Mouse (Mus musculus) embryonic stem cell, embryonic (primary cell): ENCODE data around the gene Phf13.

Experiments
- CTCF ChIA-PET, 4 experiments: fragments of 300-600 bp in 2 of 4; fragments of 350-600 bp in 2 of 4; sonication (Branson Sonifier 250); formaldehyde crosslinking; loops; one replicate each; lab custom pipeline; 2022; ENCODE audit warnings: inconsistent platforms in 2 of 4; lab: Charles Lee
- POLR2A ChIA-PET, 4 experiments: fragments of 300-600 bp in 2 of 4; fragments of 350-600 bp in 2 of 4; sonication (Branson Sonifier 250); formaldehyde crosslinking; loops; one replicate each; lab custom pipeline; 2022; ENCODE audit warnings: antibody characterized with exemption in 4 of 4, inconsistent platforms in 1 of 4; lab: Charles Lee

Phf13 gene

DNA sequence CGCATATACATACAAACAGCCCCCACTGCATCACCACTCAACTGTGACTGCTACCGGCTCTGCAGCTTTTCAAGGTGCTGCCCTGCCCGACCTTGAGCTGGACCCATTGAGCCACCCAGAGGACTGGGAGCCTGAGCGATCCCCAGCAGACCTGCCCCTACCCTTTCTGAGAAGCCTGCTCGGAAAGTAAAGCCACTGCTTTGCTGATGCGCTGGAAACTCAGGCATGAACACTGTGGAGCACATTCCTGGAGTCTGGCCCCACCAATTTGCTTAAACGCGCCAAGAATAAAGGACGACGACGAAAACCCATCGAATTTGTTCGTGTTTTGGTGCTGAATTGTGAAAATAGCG, 12.1 kb upstream of the Phf13 start:
- POLR2A ChIA-PET: interaction anchor here (0.5 to 7.9 kb wide), 57 partner anchors 9 to 899 kb away, joined by 3 to 79 read pairs (median 4); partner anchors contain the start of genes Phf13 (in 3 of the 4), Thap3 (in 3 of the 4), Zbtb48 (in 3 of the 4) and Nol9 (in 2 of the 4)
- CTCF ChIA-PET: interaction anchor here (0.6 to 4.0 kb wide), 18 partner anchors 12 to 132 kb away, joined by 3 to 17 read pairs (median 4); partner anchors contain the start of genes Nol9 (in 2 of the 4), Tas1r1 (in 2 of the 4), Phf13 (in 1 of the 4) and Zbtb48 (in 1 of the 4)

DNA sequence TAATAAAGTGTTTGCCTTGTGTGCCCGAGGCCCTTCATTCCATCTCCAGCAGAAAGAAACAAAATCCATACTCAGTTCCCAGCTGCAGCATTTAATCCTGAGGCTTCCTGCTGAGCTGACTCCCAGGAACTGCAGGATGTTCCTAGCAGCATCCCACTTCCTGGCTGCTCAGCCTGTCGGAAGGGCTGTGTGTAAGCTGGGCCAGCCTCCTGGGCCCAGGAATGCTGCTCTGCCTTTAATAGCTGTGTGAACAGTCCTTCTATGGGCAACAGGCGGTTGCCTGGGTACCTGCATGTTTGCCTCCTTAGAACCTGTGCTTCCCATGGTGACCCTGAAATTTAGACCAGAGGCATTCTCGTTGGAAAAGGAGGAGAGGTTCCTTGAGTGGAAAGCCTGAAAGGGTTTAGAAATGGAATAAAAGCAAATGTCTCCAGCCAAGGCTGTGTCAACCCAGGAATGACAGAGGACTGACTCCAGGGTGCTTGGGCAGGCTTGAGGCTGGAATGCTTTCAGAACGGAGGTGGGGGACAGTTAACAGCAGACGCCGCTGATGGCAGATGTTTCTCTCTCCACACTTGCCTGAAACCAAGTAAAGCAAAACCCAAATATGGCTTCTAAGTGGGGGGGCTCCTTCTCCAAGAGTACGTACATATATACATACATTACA, 11.6 kb upstream of the Phf13 start:
- ChIA-PET POLR2A (interaction anchor here in 3 of 4 experiments (0.7 to 7.9 kb wide), 37 partner anchors 8 to 146 kb away, joined by 3 to 79 read pairs (median 7); partner anchors contain the start of genes Phf13 (in 3 of the 3), Zbtb48 (in 3 of the 3), Thap3 (in 2 of the 3) and Camta1 (in 1 of the 3)), CTCF (interaction anchor here in 3 of 4 experiments (0.6 to 4.0 kb wide), 11 partner anchors 11 to 130 kb away, joined by 3 to 17 read pairs (median 4); partner anchors contain the start of genes Nol9 (in 2 of the 3), Tas1r1 (in 2 of the 3) and Phf13 (in 1 of the 3))

DNA sequence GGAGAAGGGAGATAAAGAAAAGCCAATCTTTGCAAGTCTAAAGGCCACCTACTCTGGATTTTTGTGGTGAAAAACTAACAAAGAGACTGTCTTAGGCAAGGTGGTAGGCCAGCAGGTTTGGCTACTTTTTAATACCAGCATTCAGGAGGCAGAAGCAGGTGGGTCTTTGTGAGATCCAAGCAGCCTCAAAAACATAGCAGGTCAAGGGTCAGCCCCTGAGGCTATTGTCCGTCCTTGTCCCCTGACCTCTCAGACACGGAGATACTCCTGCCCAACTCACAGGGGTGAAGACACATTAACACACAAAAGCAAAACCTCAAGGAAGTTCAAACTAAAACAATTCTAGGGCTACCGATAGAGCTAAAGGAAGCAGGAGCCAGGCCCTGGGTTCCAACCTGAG, 10.8 kb upstream of the Phf13 start:
- ChIA-PET CTCF (interaction anchor here in 3 of 4 experiments (0.6 to 4.0 kb wide), 13 partner anchors 10 to 147 kb away, joined by 3 to 17 read pairs (median 4); partner anchors contain the start of genes Phf13 (in 2 of the 3) and Thap3 (in 1 of the 3)), POLR2A (interaction anchor here in 3 of 4 experiments (0.6 to 7.9 kb wide), 18 partner anchors 9 to 602 kb away, joined by 3 to 79 read pairs (median 10); partner anchors contain the start of genes Phf13 (in 3 of the 3), Thap3 (in 2 of the 3), Nol9 (in 1 of the 3) and Tas1r1 (in 1 of the 3))

DNA sequence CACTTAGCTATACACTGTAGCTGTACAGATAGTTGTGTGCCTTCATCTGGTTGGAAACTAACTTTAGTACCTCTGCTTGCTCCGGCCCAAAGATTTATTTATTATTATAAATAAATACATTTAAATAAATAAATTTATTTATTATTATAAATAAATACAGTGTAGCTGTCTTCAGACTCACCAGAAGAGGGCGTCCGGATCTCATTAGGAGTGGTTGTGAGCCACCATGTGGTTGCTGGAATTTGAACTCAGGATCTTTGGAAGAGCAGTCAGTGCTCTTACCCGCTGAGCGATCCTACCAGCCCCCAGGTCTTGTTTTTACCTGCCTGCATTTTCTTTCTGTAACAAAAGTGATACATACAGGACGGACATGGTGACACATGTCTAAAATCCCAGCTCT, 10.1 kb upstream of the Phf13 start:
- ChIA-PET POLR2A (interaction anchor here in 2 of 4 experiments (0.8 to 7.9 kb wide), 11 partner anchors 10 to 25 kb away, joined by 3 to 78 read pairs (median 9); partner anchors contain the start of genes Phf13 (in 2 of the 2), Thap3 (in 2 of the 2) and Zbtb48 (in 1 of the 2)), CTCF (interaction anchor here (0.8 to 4.0 kb wide), 17 partner anchors 10 to 148 kb away, joined by 3 to 17 read pairs (median 3); partner anchors contain the start of genes Phf13 (in 3 of the 4), Camta1 (in 1 of the 4) and Thap3 (in 1 of the 4))

DNA sequence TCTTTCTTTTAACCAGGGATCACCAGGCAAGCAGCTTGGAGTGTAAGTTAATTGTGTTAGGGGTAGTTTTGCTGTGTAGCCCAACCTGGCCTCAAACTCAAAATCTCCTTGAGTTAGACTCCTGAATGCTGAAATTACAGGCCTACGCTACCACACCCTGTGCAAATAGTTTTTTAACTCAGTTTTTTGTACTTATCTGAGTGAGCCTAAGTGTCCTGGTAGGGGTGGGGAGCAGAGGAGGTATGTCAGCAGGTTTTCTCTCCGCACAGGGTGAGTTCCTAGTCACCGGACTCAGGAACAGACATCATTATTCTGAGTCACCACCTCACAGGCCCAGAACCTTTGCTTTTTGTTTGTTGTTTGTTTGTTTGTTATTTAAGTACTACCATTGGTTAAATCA, 6.0 kb upstream of the Phf13 start:
- ChIA-PET CTCF (interaction anchor here in 1 of 4 experiments (0.6 kb wide), 2 partner anchors 58 to 190 kb away, joined by 3 read pairs; no protein-coding TSS in a partner anchor), POLR2A (interaction anchor here in 1 of 4 experiments (0.6 kb wide), 1 partner anchor 12 kb away, joined by 3 read pairs; no protein-coding TSS in a partner anchor)

DNA sequence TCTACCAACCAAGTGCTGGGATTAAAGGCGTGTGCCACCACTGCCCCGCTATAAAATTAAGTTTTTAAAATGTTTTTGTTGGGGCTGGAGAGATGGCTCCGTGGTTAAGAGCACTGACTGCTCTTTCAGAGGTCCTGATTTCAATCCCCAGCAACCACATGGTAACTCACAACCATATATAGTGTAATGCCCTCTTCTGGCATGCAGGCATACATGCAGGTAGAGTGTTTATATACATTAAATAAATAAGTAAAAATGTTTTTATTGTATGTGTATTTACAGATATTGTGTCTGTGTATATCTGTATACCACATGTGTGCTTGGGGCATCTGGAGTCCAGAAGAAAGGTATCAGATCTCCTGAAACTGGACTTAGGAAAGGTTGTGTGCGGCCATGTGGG, 5.3 kb upstream of the Phf13 start:
- POLR2A ChIA-PET: no interaction called here
- CTCF ChIA-PET: interaction anchor here in 2 of 4 experiments (0.6 to 1.8 kb wide), 3 partner anchors 12 to 212 kb away, joined by 3 to 19 read pairs (median 5); partner anchors contain the start of gene Thap3 (in 1 of the 2)

DNA sequence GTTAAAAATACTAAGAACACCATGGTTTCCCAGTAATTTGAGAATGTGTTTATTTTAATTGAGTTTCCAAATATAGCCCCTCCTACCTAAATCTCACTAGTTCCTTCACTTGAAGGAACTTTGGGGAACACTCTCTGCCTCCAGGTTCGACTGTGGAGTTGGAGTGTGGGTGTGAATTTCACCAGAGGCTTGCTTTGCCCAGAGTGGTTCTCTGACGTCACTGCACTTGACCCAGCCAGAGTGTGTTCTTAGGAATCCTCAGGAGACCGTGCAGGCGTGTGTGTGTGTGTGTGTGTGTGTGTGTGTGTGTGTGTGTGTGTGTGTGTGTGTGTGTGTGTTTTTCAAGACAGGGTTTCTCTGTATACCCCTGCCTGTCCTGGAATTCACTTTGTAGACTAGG, 4.8 kb upstream of the Phf13 start:
- POLR2A ChIA-PET: interaction anchor here in 2 of 4 experiments (0.6 to 3.3 kb wide), 4 partner anchors 8 to 340 kb away, joined by 3 to 17 read pairs (median 8); partner anchors contain the start of gene Klhl21 (in 2 of the 2)
- CTCF ChIA-PET: interaction anchor here in 2 of 4 experiments (0.6 to 1.8 kb wide), 2 partner anchors 12 to 211 kb away, joined by 3 to 5 read pairs; partner anchors contain the start of gene Thap3 (in 1 of the 2)

DNA sequence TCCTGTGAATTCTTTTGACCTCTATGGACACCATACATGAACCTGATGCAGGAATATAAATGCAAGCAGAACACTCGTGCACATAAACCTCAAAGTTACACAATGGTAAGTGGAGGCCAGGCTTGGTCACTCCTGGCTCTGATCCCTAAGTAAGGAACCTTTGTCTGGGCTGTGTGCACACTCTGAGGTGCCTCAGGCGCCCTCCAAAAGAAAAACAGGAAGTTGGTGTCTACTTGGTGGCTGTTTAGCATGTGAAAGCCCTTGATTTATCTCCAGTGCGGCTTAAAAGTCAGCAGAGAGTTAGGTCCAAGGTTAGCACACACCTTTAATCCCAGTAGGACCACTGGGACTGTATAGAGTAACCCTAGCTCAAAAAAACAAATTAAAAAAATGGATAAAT, 3.4 kb upstream of the Phf13 start:
- ChIA-PET POLR2A (interaction anchor here in 2 of 4 experiments (1.1 to 3.3 kb wide), 4 partner anchors 9 to 29 kb away, joined by 3 to 17 read pairs (median 9); partner anchors contain the start of gene Klhl21 (in 2 of the 2)), CTCF (interaction anchor here in 3 of 4 experiments (0.6 to 1.0 kb wide), 4 partner anchors 10 to 1776 kb away, joined by 3 read pairs; no protein-coding TSS in a partner anchor)

DNA sequence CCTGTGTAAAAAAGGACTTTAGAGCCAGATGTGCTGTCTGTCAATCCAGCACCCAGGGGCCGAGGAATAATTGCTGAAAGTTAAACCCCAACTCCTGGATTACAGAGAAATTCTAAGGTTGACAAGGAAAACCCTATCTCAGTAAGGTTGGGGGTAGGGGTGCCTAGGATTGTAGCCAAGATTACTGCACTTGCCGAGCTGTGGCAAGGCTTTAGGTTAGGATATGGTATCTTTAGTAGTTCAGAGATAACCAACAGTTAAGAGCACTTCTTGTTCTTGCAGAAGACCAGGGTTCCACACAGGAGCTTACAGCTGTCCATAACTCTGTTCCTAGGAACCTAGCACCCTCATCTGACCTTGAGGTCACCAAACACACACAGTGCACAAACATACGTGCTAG, 1.6 kb upstream of the Phf13 start:
- ChIA-PET POLR2A (interaction anchor here in 2 of 4 experiments (1.0 to 4.8 kb wide), 4 partner anchors 10 to 16 kb away, joined by 3 to 45 read pairs (median 14); partner anchors contain the start of gene Klhl21 (in 2 of the 2)), CTCF (interaction anchor here in 1 of 4 experiments (0.6 kb wide), 1 partner anchor 140 kb away, joined by 3 read pairs; no protein-coding TSS in a partner anchor)

DNA sequence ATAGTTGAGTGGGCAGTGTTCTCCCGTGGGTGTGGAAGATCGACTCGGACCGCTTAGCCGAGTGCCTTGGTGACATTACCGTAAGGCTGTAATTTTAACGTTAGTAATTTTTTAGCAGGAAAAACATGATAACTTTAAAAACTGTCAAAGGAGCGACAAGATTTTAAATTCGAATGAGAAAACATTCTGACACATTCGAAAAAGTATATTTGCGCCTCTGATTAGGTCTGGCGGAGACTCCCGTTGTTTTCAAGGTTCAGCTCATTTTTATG, 829 bp upstream of the Phf13 start:
- POLR2A ChIA-PET: interaction anchor here in 3 of 4 experiments (0.6 to 4.8 kb wide), 29 partner anchors 9 to 1319 kb away, joined by 3 to 45 read pairs (median 4); partner anchors contain the start of genes Klhl21 (in 3 of the 3), Zbtb48 (in 2 of the 3) and Rpl22 (in 1 of the 3)
- CTCF ChIA-PET: interaction anchor here (0.7 to 1.6 kb wide), 17 partner anchors 9 to 157 kb away, joined by 3 to 14 read pairs (median 4); partner anchors contain the start of genes Klhl21 (in 2 of the 4), Dnajc11 (in 1 of the 4) and Nol9 (in 1 of the 4)

DNA sequence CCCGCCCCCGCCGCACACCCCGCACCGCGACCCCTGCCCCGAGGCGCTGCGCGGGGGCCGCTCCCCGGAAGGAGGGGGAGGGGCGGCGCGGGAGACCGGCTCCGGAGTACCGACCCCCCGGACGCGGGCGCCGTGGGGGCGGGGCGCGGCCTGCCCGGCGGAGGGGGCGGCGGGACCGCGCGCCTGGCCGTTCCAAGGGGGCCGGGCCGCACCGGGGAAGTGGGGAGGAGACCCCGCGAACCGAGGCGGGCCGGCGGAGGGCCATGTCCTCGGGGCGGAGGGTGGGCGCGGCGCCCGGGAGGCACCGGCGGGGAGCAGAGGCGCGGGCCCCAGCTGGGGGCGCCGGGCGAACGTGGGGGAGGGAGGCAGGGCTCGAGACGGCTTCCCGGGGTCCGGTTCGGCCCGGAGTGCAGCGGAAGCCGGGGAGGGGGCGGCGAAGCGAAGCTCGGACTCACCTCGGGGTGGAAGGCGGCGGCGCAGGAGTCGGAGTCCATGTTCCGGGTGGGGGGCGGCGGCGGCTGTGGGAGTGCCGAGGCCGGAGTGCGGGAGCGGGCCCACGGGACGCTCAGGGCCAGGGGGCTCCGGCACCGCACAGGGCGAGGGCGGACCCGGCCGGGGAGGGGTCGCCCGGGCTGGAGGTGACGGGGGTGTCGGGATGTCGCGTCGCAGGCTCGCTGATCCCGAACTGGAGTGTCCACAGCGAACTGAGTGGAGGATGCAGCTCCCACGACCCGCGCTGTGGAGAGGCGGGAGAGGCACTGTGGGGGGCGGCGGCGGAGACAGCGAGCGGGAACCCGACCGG, 486 bp downstream of the Phf13 start:
- CTCF ChIA-PET: interaction anchor here (0.5 to 1.6 kb wide), 22 partner anchors 10 to 899 kb away, joined by 3 to 14 read pairs (median 4); partner anchors contain the start of genes Klhl21 (in 2 of the 4), Nol9 (in 2 of the 4) and Dnajc11 (in 1 of the 4)

DNA sequence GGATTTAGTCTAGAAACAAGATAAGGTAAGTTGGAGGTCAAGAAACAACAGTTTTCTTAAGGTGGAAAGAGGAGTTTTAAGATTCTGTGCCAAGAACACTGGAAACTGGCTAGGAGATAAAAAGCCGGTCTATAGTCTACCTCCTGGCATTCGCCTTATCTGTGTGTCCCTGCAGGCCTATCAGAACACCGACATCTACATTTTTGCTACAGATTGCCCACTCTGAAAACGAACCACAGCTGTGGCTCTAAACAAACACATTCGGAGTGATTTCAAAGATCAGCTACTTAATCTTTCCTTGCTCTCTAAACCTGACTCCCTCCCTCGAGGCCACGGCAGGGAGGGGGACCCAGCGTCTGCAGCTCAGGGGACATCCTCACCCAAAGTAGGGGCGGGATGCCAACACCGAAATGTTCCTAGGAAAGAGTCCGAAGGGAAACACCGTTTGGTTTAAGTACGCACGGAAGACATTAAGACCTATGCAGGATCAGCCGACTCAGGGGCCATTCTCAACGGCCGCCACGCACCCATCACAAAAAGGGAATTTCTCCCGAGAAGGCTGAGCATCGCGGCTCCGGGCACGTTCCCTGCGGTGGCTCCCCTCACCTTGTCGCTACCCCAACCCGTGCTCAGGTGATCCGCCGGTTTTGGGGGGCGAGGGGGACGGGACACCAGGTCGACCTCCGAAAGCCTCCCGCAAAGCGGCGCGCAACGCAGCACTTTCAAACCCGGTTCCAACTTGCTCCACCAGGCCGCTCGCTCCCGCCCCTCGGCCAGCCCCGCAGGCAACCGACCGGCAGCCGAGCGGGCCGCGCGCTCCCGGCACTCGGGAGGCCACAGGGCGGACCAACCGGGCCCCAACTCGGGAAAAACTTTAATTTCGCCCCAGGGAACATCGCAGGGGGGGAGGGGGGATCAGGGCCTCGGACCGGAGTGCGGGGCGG, 1.6 kb downstream of the Phf13 start:
- ChIA-PET POLR2A (interaction anchor here in 2 of 4 experiments (0.8 to 4.8 kb wide), 6 partner anchors 11 to 28 kb away, joined by 3 to 45 read pairs (median 3); partner anchors contain the start of gene Klhl21 (in 2 of the 2)), CTCF (interaction anchor here (0.5 to 1.5 kb wide), 8 partner anchors 14 to 1300 kb away, joined by 3 to 4 read pairs (median 3); partner anchors contain the start of genes Klhl21 (in 1 of the 4) and Tas1r1 (in 1 of the 4))

More for the DNA sequence above, 486 bp downstream of the Phf13 start:
- POLR2A ChIA-PET: interaction anchor here in 3 of 4 experiments (0.6 to 4.8 kb wide), 32 partner anchors 8 to 887 kb away, joined by 3 to 45 read pairs (median 4); partner anchors contain the start of genes Klhl21 (in 3 of the 3) and Zbtb48 (in 2 of the 3)

DNA sequence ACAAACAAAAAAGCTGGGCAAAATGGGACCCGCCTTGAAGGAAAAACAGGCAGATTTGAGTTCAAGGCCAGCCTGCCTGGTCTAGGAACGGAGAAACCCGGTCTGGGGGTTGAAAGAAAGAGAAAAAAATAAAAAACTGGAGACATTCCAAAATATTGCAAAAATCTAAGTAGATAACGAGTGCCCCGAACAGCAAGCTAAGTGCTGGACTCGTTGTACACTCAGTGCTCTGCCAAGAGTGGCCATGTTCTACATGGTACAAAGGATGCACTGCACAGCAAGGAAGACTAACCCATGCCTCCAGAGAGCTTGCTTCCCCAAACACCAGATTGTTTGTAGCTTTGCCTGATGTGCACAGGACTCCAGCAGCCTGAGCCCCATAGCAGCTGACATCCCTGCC, 3.0 kb downstream of the Phf13 start:
- POLR2A ChIA-PET: interaction anchor here in 2 of 4 experiments (0.6 to 5.3 kb wide), 9 partner anchors 10 to 146 kb away, joined by 3 to 45 read pairs (median 4); partner anchors contain the start of gene Klhl21 (in 2 of the 2)
- CTCF ChIA-PET: interaction anchor here in 3 of 4 experiments (0.7 to 1.5 kb wide), 4 partner anchors 12 to 161 kb away, joined by 3 to 6 read pairs (median 3); no protein-coding TSS in a partner anchor

DNA sequence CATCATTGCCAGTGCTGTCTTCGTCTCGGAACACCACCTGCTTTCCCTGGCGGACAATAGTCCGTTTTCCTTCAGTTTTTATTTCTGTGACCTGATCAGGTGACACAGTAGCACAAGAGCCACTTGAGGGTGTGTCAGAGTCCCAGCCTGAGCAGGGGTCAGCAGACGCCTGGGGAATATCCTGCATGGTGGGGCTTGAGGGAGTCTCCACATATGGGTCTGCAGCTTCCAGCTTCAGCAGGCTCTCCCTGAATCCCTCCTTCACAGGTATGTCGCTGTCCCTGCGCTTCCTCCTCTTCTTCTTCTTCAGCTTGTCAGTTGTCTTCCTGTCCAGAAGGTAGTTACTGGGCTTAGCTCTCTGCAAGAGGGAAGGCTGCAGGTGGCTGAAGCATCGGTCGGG, 4.0 kb downstream of the Phf13 start:
- CTCF ChIA-PET: interaction anchor here in 1 of 4 experiments (1.2 to 1.5 kb wide), 2 partner anchors 12 to 15 kb away, joined by 4 to 6 read pairs; no protein-coding TSS in a partner anchor
- POLR2A ChIA-PET: interaction anchor here in 2 of 4 experiments (0.6 to 5.3 kb wide), 9 partner anchors 9 to 1950 kb away, joined by 3 to 42 read pairs (median 4); partner anchors contain the start of gene Klhl21 (in 2 of the 2)

DNA sequence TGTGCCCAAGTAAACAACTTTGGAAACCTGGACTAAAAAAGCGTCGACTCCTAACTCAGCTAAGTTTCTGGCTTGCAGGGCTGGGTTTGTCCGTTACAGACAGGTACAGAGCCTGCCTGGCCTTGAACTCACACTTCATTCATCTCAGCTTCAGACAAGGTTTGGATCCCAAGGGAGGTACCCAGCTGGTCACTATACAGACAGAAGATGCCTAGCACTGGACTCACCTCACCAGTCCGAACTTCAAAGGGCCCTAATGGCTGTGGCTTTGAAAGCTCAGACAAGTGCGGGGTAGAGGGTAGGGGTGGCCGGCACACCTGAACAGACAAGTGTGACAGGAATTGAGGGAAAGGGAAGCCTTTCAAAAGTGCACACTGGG, 7.0 kb downstream of the Phf13 start:
- ChIA-PET POLR2A (interaction anchor here in 3 of 4 experiments (0.6 to 5.3 kb wide), 18 partner anchors 8 to 488 kb away, joined by 3 to 42 read pairs (median 4); partner anchors contain the start of genes Klhl21 (in 3 of the 3), Nol9 (in 2 of the 3), Tas1r1 (in 2 of the 3) and Zbtb48 (in 2 of the 3)), CTCF (interaction anchor here (0.5 to 2.5 kb wide), 18 partner anchors 8 to 199 kb away, joined by 3 to 13 read pairs (median 4); partner anchors contain the start of gene Nol9 (in 2 of the 4))
